Mouse (Mus musculus): ENCODE measurements at regions not wholly inside any gene's neighbourhood (a gene's known extent, or its start where the extent isn't known, plus 50 kb on each side); places are given as distances from the start of the nearest gene placed in this dataset.

DNA sequence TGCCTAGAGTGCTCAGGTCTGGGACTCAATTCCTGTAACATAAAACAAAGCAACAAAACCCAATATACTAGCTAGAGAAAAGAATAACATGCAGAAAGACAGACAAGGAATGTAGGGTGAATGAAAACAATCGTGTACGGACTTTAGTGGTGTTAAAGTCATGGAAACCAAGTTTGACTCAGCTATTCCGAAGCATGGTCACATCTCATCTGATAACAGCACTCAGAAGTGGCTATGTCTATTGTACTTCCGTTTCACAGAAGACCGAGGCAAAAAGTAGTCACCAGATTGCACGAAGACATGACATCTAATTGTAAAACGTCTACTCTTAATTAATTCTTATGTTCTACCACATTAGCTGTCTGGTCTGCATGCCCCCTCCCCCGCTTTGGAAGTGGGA, 50.5 kb upstream of the Slc30a5 start:
- dilution Hi-C loops (cut with MboI; ENCODE audit: extremely low pct_ligation_motif_present, extremely low pct_unique_long_range_greater_than_20kb, low sequenced_read_pairs), result no loop called here
- Histone ChIP-seq H3K27me3 (replicated peaks) (no peaks in the 10 kb centered on the region), H3K4me2 (ENCODE audit: insufficient read depth, low read depth, poor library complexity, severe bottlenecking) (no peak overlapping the region), H3K9ac (ENCODE audit: insufficient read depth, low read depth) (no peak overlapping the region), H3K79me2 (replicated peaks; ENCODE audit: control insufficient read depth, extremely low read depth, insufficient read depth, poor library complexity, severe bottlenecking) (no peaks in the 10 kb centered on the region), H3K36me3 (replicated peaks in 1 of 2; ENCODE audit: control insufficient read depth in 1 of 2, insufficient read depth in 1 of 2, low read length in 1 of 2) (no peaks in the 10 kb centered on the region), H3K9me3 (replicated peaks; ENCODE audit: low read length) (no peaks in the 10 kb centered on the region), H3K4me3 (replicated peaks in 1 of 3; ENCODE audit: low read depth in 2 of 3, low read length in 2 of 3, poor library complexity in 1 of 3) (no peak overlapping the region), H3K4me1 (ENCODE audit: control insufficient read depth in 1 of 2, insufficient read depth in 2 of 2) (peaks cover 4 to 24% of the 10 kb centered on the region in 2 experiments; a peak in 3 of 4 replicates), H3K27ac (ENCODE audit: insufficient read depth, low read depth) (no peak overlapping the region)
- no peak for DNase-seq (ENCODE audit: extremely low read depth)
- TF ChIP-seq PAX5 (IDR thresholded peaks at IDR 0.05; ENCODE audit: low read length) (no peak), RCOR1 (conservative IDR thresholded peaks at IDR 0.05; ENCODE audit: low read depth, low read length) (no peak), MAZ (IDR thresholded peaks at IDR 0.05; ENCODE audit: low read depth, low read length) (no peak), CHD1 (IDR thresholded peaks at IDR 0.05; ENCODE audit: low read depth, low read length) (no peak), UBTF (IDR thresholded peaks at IDR 0.05; ENCODE audit: low read depth, low read length) (no peak), USF1 (IDR thresholded peaks at IDR 0.05; ENCODE audit: low read depth, low read length) (no peak), MXI1 (IDR thresholded peaks at IDR 0.05; ENCODE audit: low read depth, low read length) (no peak), ZNF384 (IDR thresholded peaks at IDR 0.05; ENCODE audit: low read depth, low read length) (no peak), ZMIZ1 (IDR thresholded peaks at IDR 0.05; ENCODE audit: low read depth, low read length) (no peak), MAX (IDR thresholded peaks at IDR 0.05; ENCODE audit: low read length) (no peak), ETS1 (conservative IDR thresholded peaks at IDR 0.05; ENCODE audit: low read depth, low read length) (no peak), SMC3 (IDR thresholded peaks at IDR 0.05; ENCODE audit: low read depth, low read length) (no peak), RAD21 (IDR thresholded peaks at IDR 0.05; ENCODE audit: low read depth, low read length) (no peak), EP300 (IDR thresholded peaks at IDR 0.05; ENCODE audit: low read length) (no peak), TCF12 (IDR thresholded peaks at IDR 0.05; ENCODE audit: low read depth, low read length) (no peak)
- in situ Hi-C loops (cut with MboI; ENCODE audit: low pct_ligation_motif_present, low pct_unique_long_range_greater_than_20kb, low sequenced_read_pairs), result loop anchor here (25.0 kb wide), 1 partner anchor 829 kb away; no protein-coding TSS in a partner anchor

Data from CH12.LX (cell line).